Mouse (Mus musculus): ENCODE results near the gene Klhdc8a.

Klhdc8a gene

DNA sequence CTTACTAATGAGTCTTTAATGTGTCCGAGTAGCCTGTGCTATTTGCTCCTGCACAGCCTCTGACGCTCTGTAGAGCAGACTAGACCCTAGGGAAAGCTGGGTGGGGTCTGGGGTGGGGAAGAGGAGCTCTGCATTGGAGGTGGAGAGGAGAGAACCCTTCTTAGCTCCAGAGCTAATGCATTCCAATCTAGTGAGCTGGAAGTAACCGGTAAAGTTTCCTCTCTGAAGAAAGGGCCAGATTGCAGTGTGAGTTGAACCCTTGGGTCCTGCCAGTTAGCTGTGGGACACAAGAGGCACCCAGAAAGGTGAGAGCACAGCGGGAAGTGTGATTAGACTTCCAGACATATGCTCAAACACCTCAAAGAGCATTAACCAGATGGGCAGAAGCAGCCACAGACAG lies 6.7 kb upstream of the Klhdc8a start:
- no peak for DNase-seq

- peak; percentile 42 to 54 for DNase-seq
Observed at GRCm38 (mm10) chr1:132292318-132293129, 5.9 kb upstream of the Klhdc8a start.

- DNase-seq, result no peak
Observed at GRCm38 (mm10) chr1:132295506-132295905, 2.9 kb upstream of the Klhdc8a start.

GRCm38 (mm10) chr1:132296051-132296450 lies 2.4 kb upstream of the Klhdc8a start:
- no peak for DNase-seq

- DNase-seq, result peak; percentile 48 to 54
Observed at GRCm38 (mm10) chr1:132298801-132299464, 507 bp downstream of the Klhdc8a start.

- peak; percentile 54 for DNase-seq
Observed at GRCm38 (mm10) chr1:132299744-132300143, 1.3 kb downstream of the Klhdc8a start.

DNA sequence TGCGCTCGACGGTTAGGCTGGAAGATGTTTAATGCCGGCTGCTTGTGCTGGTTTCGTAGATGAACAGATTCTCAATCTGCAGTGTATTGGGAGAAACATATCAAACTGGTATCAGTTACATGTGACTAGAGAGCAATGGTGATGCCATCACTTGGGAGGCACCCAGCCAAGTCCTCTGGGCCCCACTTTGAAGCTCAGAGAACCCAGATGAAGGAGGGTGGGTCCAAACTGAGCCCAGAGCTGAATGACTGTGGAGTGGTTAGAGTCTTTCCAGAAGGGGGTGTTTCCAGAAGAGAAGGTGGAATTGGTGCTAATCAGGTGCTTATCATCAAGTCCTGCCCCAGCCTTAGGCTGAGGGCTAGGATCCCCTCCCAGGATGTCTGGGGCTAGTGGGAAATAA lies 2.8 kb downstream of the Klhdc8a start:
- no peak for DNase-seq

GRCm38 (mm10) chr1:132302341-132302866 lies 4.0 kb downstream of the Klhdc8a start:
- DNase-seq, result no peak

GRCm38 (mm10) chr1:132304618-132305214 lies 6.3 kb downstream of the Klhdc8a start:
- no peak for DNase-seq

- peak; percentile 68 to 72 for DNase-seq
Observed at GRCm38 (mm10) chr1:132306160-132306559, 7.7 kb downstream of the Klhdc8a start.

GRCm38 (mm10) chr1:132306808-132307207 lies 8.4 kb downstream of the Klhdc8a start:
- DNase-seq, result no peak

GRCm38 (mm10) chr1:132307962-132308361 lies 9.5 kb downstream of the Klhdc8a start:
- no peak for DNase-seq

DNA sequence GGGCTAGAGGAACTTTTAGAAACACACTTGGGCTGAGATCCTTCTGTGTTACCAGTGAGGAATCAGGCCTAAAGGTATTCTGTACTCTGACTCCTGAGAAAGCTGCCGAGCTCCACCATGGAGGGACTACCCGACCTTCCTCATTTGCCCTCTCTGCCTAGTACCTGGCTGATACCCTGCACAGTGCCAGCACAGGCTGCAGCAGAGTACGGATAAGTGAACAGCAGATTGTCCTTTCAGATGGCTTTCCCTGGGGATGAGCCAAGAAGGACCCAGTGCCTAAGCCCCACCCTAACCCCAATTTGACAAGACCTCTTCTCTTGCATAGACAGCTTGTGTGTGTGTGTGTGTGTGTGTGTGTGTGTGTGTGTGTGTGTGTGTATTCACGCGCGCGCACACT lies 10.2 kb downstream of the Klhdc8a start:
- no peak for DNase-seq

- DNase-seq, result no peak
Observed at GRCm38 (mm10) chr1:132310754-132311153, 12.3 kb downstream of the Klhdc8a start.

DNA sequence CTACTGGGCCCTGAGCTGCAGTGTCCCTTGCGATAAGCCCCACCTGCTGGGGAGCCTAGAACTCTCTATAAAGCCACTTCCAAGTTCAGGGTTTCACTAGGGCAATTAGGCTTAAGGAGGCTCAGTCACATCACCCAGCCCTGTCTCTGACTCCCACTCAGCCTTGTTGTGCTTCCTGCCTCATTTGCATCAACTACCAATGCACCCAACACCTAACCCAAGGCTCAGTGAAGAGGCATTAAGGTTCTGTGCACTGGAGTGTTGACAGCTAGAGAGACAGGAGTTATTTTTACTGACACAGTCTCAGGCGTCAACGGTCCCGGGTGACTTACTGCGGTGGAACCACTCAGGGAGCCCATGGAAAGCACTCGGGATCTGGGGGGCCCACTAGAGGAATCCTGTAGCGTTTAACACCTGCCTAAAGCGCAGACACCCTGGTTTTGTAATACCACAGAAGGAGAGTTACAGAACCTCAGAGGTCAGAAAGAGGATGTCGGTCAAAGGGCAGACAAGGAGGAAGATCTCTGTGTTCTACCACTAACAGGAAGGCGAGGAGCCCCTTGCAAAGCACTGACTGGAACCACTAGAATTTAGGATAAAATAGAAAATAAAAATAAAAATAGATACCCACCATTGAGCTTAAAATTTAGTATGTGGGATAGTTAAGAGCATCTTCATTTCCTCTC lies 12.9 kb downstream of the Klhdc8a start:
- DNase-seq, result no peak

GRCm38 (mm10) chr1:132312043-132312442 lies 13.6 kb downstream of the Klhdc8a start:
- DNase-seq, result no peak

GRCm38 (mm10) chr1:132312703-132313102 lies 14.3 kb downstream of the Klhdc8a start:
- DNase-seq, result peak; percentile 60 to 75

DNA sequence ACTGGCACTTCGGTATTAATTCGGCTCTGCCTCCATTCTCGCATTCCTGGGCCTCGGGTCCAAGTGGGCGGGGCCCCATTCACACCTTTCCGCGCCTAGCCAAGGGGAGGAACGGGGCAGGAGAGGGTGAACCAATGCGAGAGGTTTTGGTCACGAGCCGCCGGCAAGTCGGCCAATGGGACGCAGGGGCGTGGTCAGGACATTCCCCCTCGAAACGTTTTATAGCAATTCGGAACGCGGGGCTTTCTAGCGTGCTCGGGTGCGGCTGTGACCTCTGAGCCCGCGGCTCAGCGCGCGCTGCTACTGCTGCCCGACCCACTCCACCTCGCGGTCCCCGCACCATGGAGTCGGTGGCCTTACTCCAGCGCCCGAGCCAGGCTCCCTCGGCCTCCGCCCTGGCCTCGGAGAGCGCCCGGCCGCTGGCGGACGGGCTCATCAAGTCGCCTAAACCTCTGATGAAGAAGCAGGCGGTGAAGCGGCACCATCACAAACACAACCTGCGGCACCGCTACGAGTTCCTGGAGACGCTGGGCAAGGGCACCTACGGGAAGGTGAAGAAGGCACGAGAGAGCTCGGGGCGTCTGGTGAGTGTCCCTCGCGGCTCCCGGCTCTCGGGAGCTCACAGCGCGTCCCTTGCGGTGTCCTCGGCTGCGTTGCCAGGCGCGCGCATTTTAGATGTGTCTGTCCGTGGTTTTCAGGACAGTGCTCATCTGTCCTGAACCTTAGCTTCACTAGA lies 17.6 kb downstream of the Klhdc8a start, which contains the start of gene Nuak2:
Gene Nuak2 (plus strand): TSS at position 238 of the 736 bp plus-strand sequence.
- DNase-seq, result peak; percentile 82 to 87

DNA sequence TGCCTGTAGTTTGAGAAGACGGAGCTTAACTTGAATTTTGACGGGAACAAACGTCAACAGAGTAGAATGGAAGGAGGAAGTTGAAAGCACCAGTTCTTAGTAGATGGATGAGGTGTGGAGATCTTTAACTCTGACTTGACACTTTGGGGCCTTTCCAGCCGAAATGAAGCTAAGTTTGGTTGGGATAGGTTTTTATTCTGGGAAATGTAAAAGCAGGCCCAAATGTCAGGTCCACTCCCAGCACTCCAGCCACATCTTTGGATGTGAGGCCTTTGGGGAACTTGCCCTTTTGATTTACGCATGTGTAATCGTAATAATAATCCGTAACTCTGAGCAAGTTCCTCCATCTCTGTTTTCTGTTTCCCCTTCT lies 18.2 kb downstream of the Klhdc8a start:
- no peak for DNase-seq

- no peak for DNase-seq
Observed at GRCm38 (mm10) chr1:132317413-132317812, 19.0 kb downstream of the Klhdc8a start.

- DNase-seq, result no peak
Observed at GRCm38 (mm10) chr1:132317894-132318863, 19.8 kb downstream of the Klhdc8a start.
